Mouse (Mus musculus): ENCODE data around the gene Man1b1. TPM values are rescaled to one million over a fixed set of nuclear protein-coding genes. Genes with fewer than 3 reads are reported as not detected.

The Man1b1 gene
- polyA plus RNA-seq, 1 experiment from 2014 or later, result 29.9 TPM

DNA sequence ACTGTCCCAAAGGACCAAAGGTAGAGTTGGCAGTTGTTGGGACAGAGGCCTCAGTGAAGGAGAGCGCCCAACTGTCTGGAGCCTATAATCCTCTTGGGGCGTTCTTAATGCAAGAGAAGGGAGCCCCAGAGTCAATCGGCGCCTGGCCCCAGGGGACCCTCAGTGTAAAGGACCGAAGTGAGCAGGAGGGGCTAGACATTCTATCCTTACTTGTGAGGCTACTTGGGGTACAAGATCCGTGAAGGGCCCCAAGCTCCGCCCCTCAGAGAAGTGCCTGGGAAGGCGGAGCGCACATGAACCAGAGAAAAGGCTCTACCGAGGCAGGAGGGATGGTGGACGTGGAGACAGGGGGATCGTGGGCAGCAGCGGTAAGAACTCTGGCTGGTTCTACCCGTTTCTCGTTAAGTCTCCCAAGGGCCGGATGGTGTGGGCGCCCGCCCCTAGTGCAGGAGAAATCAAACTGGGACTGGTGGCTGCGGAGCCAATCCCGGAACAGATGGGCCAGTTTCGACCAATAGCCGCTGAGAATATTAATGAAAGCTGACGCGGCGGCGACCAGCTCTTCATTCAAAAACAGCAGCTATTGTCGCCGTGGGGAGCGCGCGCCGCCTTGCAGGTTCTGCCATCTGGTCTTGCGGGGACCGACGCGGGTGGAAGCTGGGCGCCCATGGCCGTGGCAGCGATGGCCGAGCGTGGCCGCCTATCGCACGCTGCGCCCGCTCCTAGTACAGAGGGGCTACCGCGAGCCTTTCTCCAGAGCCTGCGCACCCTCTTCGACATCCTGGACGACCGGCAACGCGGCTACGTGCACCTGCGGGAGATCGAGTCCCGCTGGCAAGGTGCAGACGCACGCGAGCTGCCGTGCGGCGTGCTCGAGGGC, 39.9 kb downstream of the Man1b1 start, which contains the start of gene Sapcd2:
TSS of gene Sapcd2 (plus strand) at position 558 of the 880 bp plus-strand sequence.
- DNase-seq (ENCODE audit: low spot score), result peak; percentile 90
- whole genome bisulfite sequencing, result under 1% methylated on average over 65 of the region's 65 CpGs
- Histone ChIP-seq H3K4me2 (replicated peaks; ENCODE audit: low read depth) (peak within 1 kb of the TSS; percentile 99), H3K4me1 (replicated peaks; ENCODE audit: control insufficient read depth, insufficient read depth) (peaks cover 11% of the 10 kb centered on the region), H3K27me3 (ENCODE audit: control insufficient read depth, insufficient read depth, low read length) (no peaks in the 10 kb centered on the region), H3K9ac (ENCODE audit: low read length) (peak within 1 kb of the TSS; percentile 64), H3K36me3 (ENCODE audit: control insufficient read depth, insufficient read depth, low read length) (no peaks in the 10 kb centered on the region), H3K4me3 (ENCODE audit: low read depth, low read length) (peak within 1 kb of the TSS; percentile 66), H3K27ac (replicated peaks) (peak within 1 kb of the TSS; percentile 35; the same call in 1 of the 2 replicates), H3K9me3 (ENCODE audit: control insufficient read depth, low read length) (no peaks in the 10 kb centered on the region)
- peak; percentile 83 for ATAC-seq (ENCODE audit: low FRiP score, low TSS enrichment)
- TF ChIP-seq CTCF (IDR thresholded peaks at IDR 0.05; ENCODE audit: low read depth), result no peak
- no peak for TF ChIP-seq EP300 (optimal IDR thresholded peaks at IDR 0.05)

DNA sequence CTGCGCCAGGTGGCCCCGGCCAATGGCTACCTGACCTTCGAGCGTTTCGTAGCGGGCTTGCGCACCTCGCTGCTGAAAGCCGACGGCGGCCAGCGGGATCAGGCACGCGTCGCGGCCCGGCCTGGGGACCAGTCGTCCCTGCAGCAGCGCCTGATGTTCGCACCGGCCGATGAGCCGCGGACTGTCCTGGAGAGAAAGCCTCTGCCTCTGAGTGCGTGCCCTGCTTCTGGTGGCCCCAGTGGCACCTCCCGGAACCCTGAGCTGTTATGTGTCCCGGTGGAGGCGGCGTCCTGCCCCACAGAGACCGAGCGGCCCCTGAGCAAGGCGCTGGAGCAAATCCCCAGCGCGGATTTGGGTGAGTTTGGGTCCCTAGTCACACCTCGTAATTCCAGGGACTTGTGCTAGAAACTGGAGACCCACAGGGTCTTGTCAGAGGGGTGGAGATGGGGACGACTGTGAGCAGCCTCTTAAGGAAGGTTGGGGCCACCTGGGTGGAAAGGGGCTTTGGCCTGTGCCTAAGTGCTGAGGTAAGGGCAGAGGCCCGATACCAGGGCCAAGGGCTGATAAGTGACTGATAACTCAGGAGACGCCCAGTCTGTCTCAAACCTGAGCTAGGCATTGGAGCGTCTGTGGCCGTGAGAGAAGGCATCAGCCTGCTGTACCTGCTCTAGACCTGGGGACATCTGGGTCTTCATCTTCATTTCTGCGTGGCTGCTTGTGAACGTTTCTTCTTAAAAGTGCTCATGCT, 40.7 kb downstream of the Man1b1 start:
- WGBS, result 2% methylated on average over 42 of the region's 42 CpGs
- H3K27ac ChIP-seq (replicated peaks), result 0 out of 2 replicates have a peak overlapping the region, but pooled peaks have one; percentile 24
- no peak for ATAC-seq (ENCODE audit: low FRiP score, low TSS enrichment)

DNA sequence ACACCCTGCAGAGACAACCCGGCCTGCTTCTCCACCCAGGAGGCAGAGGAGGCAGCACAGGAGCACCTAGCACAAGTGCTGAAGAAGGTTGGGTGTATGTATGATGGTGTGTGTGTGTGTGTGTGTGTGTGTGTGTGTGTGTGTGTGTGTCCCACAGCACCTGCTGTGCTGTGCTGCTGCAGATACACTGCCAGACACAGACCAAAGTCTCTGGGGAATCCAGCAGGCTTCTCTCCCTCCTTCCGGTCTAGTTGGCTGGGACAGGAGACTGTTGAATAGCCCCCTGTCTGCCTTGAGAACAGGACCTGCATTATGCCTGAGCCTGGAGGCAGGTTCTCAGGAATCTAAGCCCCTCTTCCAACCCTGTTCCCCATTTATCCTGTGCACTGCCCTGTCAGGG, 41.3 kb downstream of the Man1b1 start:
- H3K36me3 ChIP-seq (ENCODE audit: control insufficient read depth, insufficient read depth, low read length), result no peaks in the 10 kb centered on the region
- TF ChIP-seq EP300 (optimal IDR thresholded peaks at IDR 0.05), result no peak
- TF ChIP-seq CTCF (IDR thresholded peaks at IDR 0.05; ENCODE audit: low read depth), result no peak
- DNase-seq (ENCODE audit: low spot score) (no peak), ATAC-seq (ENCODE audit: low FRiP score, low TSS enrichment) (no peak)
- H3K27ac ChIP-seq (replicated peaks), result no peak overlapping the region
- peaks cover 11% of the 10 kb centered on the region for H3K4me1 ChIP-seq (replicated peaks; ENCODE audit: control insufficient read depth, insufficient read depth)
- H3K4me3 ChIP-seq (ENCODE audit: low read depth, low read length), result peak overlapping the region; percentile 66
- H3K9me3 ChIP-seq (ENCODE audit: control insufficient read depth, low read length), result no peaks in the 10 kb centered on the region
- peak overlapping the region; percentile 45; the same call in 1 of the 2 replicates for H3K9ac ChIP-seq (ENCODE audit: low read length)
- H3K27me3 ChIP-seq (ENCODE audit: control insufficient read depth, insufficient read depth, low read length), result no peaks in the 10 kb centered on the region
- 46% methylated on average over 2 of the region's 2 CpGs for WGBS
- H3K4me2 ChIP-seq (replicated peaks; ENCODE audit: low read depth), result peak overlapping the region; percentile 99

More for the DNA sequence above, 40.7 kb downstream of the Man1b1 start:
- peak overlapping the region; percentile 66 for H3K4me3 ChIP-seq (ENCODE audit: low read depth, low read length)
- no peaks in the 10 kb centered on the region for H3K9me3 ChIP-seq (ENCODE audit: control insufficient read depth, low read length)
- no peak for TF ChIP-seq EP300 (optimal IDR thresholded peaks at IDR 0.05)
- no peak for TF ChIP-seq CTCF (IDR thresholded peaks at IDR 0.05; ENCODE audit: low read depth)
- peak overlapping the region; percentile 64 for H3K9ac ChIP-seq (ENCODE audit: low read length)
- H3K27me3 ChIP-seq (ENCODE audit: control insufficient read depth, insufficient read depth, low read length), result no peaks in the 10 kb centered on the region
- no peaks in the 10 kb centered on the region for H3K36me3 ChIP-seq (ENCODE audit: control insufficient read depth, insufficient read depth, low read length)
- DNase-seq (ENCODE audit: low spot score), result no peak
- H3K4me2 ChIP-seq (replicated peaks; ENCODE audit: low read depth), result peak overlapping the region; percentile 99
- H3K4me1 ChIP-seq (replicated peaks; ENCODE audit: control insufficient read depth, insufficient read depth), result peaks cover 11% of the 10 kb centered on the region

DNA sequence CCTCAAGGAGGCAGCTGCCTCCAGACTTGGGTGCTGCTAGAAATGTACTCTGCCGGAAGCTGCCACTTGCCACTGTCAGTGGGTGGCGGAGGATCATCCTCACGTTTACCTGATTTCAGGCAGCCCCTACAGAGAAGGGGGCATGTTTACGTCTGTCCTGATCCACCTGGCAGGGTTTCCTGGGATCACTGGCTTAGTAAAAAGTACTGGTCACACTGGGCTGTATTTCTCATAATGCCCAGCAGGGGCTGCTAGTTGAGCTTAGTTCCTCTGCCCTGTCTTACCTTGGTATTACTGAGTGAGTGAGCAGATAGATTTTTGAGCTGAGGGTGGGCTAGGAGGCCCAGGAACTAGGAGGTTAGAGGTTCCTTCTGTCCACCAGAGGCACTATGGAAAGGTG, 44.5 kb downstream of the Man1b1 start:
- no peaks in the 10 kb centered on the region for H3K27me3 ChIP-seq (ENCODE audit: control insufficient read depth, insufficient read depth, low read length)
- no peak overlapping the region for H3K4me2 ChIP-seq (replicated peaks; ENCODE audit: low read depth)
- H3K27ac ChIP-seq (replicated peaks), result no peak overlapping the region
- ATAC-seq (ENCODE audit: low FRiP score, low TSS enrichment) (no peak), DNase-seq (ENCODE audit: low spot score) (peak; percentile 52)
- peaks cover 11% of the 10 kb centered on the region for H3K4me1 ChIP-seq (replicated peaks; ENCODE audit: control insufficient read depth, insufficient read depth)
- no peak overlapping the region for H3K4me3 ChIP-seq (ENCODE audit: low read depth, low read length)
- TF ChIP-seq CTCF (IDR thresholded peaks at IDR 0.05; ENCODE audit: low read depth), result peak; percentile 88
- no peak for TF ChIP-seq EP300 (optimal IDR thresholded peaks at IDR 0.05)
- no peaks in the 10 kb centered on the region for H3K9me3 ChIP-seq (ENCODE audit: control insufficient read depth, low read length)
- no peak overlapping the region for H3K9ac ChIP-seq (ENCODE audit: low read length)
- H3K36me3 ChIP-seq (ENCODE audit: control insufficient read depth, insufficient read depth, low read length), result no peaks in the 10 kb centered on the region
- WGBS, result 51% methylated on average over 4 of the region's 4 CpGs

DNA sequence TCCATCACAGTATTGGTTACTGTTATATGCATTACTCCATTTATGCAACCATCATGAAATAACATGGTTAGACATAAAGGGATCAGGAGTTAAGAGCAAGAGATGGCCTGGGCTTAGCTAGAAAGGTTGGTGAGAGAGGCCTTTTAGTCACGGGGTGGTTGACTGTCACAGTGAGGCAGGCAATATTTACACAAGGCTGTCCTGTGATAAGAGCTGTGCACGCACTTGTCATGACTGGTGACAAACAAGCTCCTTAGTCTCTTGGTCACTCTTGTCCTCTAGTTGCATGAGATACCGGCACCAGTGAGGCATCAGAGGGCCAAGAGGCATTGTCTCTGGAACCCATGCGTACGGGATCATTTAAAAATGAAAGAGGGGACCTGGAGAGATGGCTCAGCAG, 52.4 kb downstream of the Man1b1 start:
- no peaks in the 10 kb centered on the region for H3K9me3 ChIP-seq (ENCODE audit: control insufficient read depth, low read length)
- H3K4me2 ChIP-seq (replicated peaks; ENCODE audit: low read depth), result no peak overlapping the region

More for the DNA sequence above, 52.4 kb downstream of the Man1b1 start:
- Histone ChIP-seq H3K36me3 (ENCODE audit: control insufficient read depth, insufficient read depth, low read length) (no peaks in the 10 kb centered on the region), H3K27ac (replicated peaks) (no peak overlapping the region), H3K9ac (ENCODE audit: low read length) (no peak overlapping the region), H3K4me3 (ENCODE audit: low read depth, low read length) (no peak overlapping the region), H3K4me1 (replicated peaks; ENCODE audit: control insufficient read depth, insufficient read depth) (no peaks in the 10 kb centered on the region), H3K27me3 (ENCODE audit: control insufficient read depth, insufficient read depth, low read length) (no peaks in the 10 kb centered on the region)
- 51% methylated on average over 5 of the region's 5 CpGs for WGBS
- TF ChIP-seq EP300 (optimal IDR thresholded peaks at IDR 0.05) (no peak), CTCF (IDR thresholded peaks at IDR 0.05; ENCODE audit: low read depth) (no peak)
- peak; percentile 82 for ATAC-seq (ENCODE audit: low FRiP score, low TSS enrichment)
- DNase-seq (ENCODE audit: low spot score), result no peak
